In the genomic region with DNA sequence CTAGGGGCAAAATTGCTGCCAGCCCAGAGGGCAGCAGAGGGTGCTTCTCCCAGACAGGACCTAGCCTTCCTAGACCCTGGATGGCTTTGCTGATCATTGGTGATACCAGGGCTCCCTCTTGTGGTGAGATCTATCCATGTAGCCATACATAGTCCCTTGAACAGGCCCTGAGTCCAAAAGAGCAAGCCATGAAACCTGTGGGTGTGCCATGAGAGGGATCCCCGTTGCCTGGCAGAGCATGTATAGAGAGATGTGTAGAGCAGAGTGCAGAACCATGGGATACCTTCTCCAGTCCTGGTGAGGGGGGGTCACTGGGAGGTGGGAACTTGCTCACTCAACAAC, we compare ENCODE assay signal across 7 mouse cellular contexts. TPM values are rescaled to one million over a fixed set of nuclear protein-coding genes. Genes with fewer than 3 reads are reported as not detected.
DNase-seq lines count a peak whose midpoint lies in the region; ATAC-seq lines count a peak whose summit lies in the region.

No protein-coding gene starts in this region.

- DNase-seq in adrenal gland, adult 18-20 months (ENCODE audit: low spot score in 2 of 2) = peak; percentile 61 to 73
- DNase-seq in gastrocnemius, adult 8-10 months (ENCODE audit: low spot score in 2 of 2) = peak; percentile 38 to 46
- peak; percentile 88 for DNase-seq in induced T-regulatory cell, adult 2 months (ENCODE audit: low read depth)
- DNase-seq in left cerebral cortex, adult 18-20 months (ENCODE audit: low spot score in 2 of 2) = peak; percentile 74 to 83
- DNase-seq in lung, postnatal 36 days = peak; percentile 94
- DNase-seq in right cerebral cortex, adult 2 months (ENCODE audit: low spot score in 2 of 2) = peak; percentile 78 to 88

- peak; percentile 84 for ATAC-seq in common myeloid progenitor, adult 5-6 weeks (replicated peaks; ENCODE audit: low read depth, poor library complexity, severe bottlenecking)

RNA-seq across cellular contexts. Expression of gene Hgfac, which starts 1.8 kb away (rescaled TPM):
- under 1 TPM; 0.22 to 0.96 TPM for total RNA-seq in adrenal gland, adult 18-20 months (2021)
- total RNA-seq in common myeloid progenitor, adult 5-6 weeks (2017) = 0.18 and 1.1 TPM in 2 replicates
- under 1 TPM in 1 of 4 experiments, not detected in 3; 0.45 TPM for total RNA-seq in gastrocnemius, adult 8-10 months (2022)
- total RNA-seq in left cerebral cortex, adult 18-20 months (2021) = 1 to 10 TPM; 1.1 to 1.7 TPM

RNA-seq across cellular contexts. Expression of gene Dok7, which starts 13.5 kb away (rescaled TPM):
- total RNA-seq in adrenal gland, adult 18-20 months (2021) = 10 to 100 TPM in 1 of 2 experiments, 1 to 10 TPM in 1; 7.4 to 16.0 TPM
- total RNA-seq in common myeloid progenitor, adult 5-6 weeks (2017) = not detected in 2 replicates
- 10 to 100 TPM; 15.8 to 22.5 (median 19.8) TPM for total RNA-seq in gastrocnemius, adult 8-10 months (2022)
- 10 to 100 TPM; 24.7 to 26.6 TPM for total RNA-seq in left cerebral cortex, adult 18-20 months (2021)

Comparison
In these comparisons a context has a peak if more than half of its experiments do, and no peak if none do; other contexts are left out.
1. Peak in every context shown above with its lines: DNase-seq and ATAC-seq.
2. DNase-seq: peak in every context shown above with its lines; median percentile 94 in lung, postnatal 36 days; 88 in induced T-regulatory cell, adult 2 months; 83 in right cerebral cortex, adult 2 months; 78 in left cerebral cortex, adult 18-20 months; 67 in adrenal gland, adult 18-20 months; 42 in gastrocnemius, adult 8-10 months.